Mouse (Mus musculus) small intestine, adult 2 months (tissue): ENCODE data around the gene Zfp850. TPM values are rescaled to one million over a fixed set of nuclear protein-coding genes. Genes with fewer than 3 reads are reported as not detected.

ENCODE experiments used
- H3K27ac ChIP-seq: fragments of 200-500 bp; 2 replicates; pipeline ENCODE4 v1.5.1; 2012; ENCODE audit warnings: low read depth, low read length, control low read depth, inconsistent platforms; ENCODE audit not compliant: insufficient read depth
- H3K27me3 ChIP-seq: fragments of 200-500 bp; 2 replicates; pipeline ENCODE4 v1.6.1; 2012; ENCODE audit warnings: mild to moderate bottlenecking, moderate library complexity, low read length, inconsistent platforms; ENCODE audit not compliant: control insufficient read depth, insufficient read depth
- H3K36me3 ChIP-seq: fragments of 200-500 bp; 2 replicates; pipeline ENCODE4 v1.6.1; 2012; ENCODE audit warnings: mild to moderate bottlenecking, low read length, control low read depth, inconsistent platforms; ENCODE audit not compliant: control insufficient read depth, insufficient read depth
- H3K4me1 ChIP-seq: fragments of 200-500 bp; 2 replicates; pipeline ENCODE4 v1.6.1; 2012; ENCODE audit warnings: low read length, inconsistent platforms, mixed read lengths; ENCODE audit not compliant: control insufficient read depth, insufficient read depth, insufficient read length
- H3K4me3 ChIP-seq: fragments of 200-500 bp; 2 replicates; pipeline ENCODE4 v1.5.1; 2012; ENCODE audit warnings: low read depth, mild to moderate bottlenecking, control low read depth, inconsistent platforms, low read length, moderate library complexity
- CTCF ChIP-seq: fragments of 200-500 bp; IDR thresholded peaks from 2 replicates; pipeline ENCODE4 v1.5.1; 2012; ENCODE audit warnings: low read depth, mild to moderate bottlenecking, control low read depth, inconsistent platforms, low read length, moderate library complexity, mixed read lengths; ENCODE audit not compliant: insufficient replicate concordance, insufficient read length; ENCODE audit errors: extremely low read depth
- POLR2A ChIP-seq: fragments of 200-500 bp; IDR thresholded peaks from 2 replicates; pipeline ENCODE4 v1.6.1; 2012; ENCODE audit warnings: low read depth, mild to moderate bottlenecking, control low read depth, inconsistent platforms, low read length, moderate library complexity
- WGBS: fragments of 180-500 bp; shearing (Covaris S2); methylation state at CpG from one replicate; pipeline ENCODE4 v1.1.7; 2018; 5-methylcytosine and 5-hydroxymethylcytosine counted together
- polyA plus RNA-seq: library from polyadenylated mRNA; depleted of rRNA; stranded (reverse); fragments of >200 nt; gene quantifications from 2 replicates; pipeline ENCODE4 v1.2.3, GENCODE M21; 2012; rRNA removed

The Zfp850 gene
- polyA plus RNA-seq = 0.15 and 0.23 TPM in 2 replicates

DNA sequence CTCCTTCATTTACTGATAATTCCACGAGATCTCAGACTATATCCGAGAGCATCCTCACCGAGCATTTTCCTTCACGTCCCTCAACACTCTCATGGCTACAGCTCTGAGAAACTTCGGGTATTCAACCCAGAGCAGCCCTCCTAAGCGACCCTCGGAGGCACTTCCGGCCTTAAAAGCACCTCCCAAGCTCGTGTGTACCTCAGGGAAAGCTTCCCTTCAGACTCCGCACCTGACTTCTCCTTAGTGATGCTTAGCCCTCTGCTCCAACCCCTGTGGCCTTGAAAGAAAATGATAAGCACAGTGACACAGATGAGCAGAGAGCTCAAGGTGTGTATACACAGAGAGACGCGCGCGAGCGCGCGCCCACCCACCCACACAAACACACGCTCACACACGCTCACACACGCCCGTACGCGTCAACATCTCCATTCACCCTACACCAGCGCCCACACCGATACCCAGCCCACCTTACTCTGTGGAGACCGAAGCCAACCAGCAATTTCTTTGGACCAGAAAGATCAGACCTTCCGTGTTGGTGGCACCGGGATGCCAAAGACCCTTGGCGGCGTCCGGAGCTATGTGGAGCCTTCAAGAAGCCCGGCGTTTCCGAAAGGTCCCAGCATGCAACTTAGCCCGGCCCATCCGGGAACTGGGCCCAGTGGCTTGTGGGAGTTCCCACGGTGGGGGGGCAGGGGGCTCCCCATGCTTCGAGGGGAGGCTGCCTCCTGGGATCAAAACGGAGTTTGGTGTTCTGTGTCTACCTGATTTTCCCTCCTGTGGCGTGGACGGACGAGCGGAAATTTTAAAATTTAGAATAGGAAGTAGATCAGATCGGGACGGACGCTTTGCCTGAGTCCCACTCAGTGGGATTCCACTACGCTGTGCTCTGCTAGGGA, at the start of gene Zfp850:
Gene Zfp850 (minus strand): TSS at position 567 of the 896 bp plus-strand sequence.
- no peaks in the 10 kb centered on the region for H3K4me1 ChIP-seq
- peak within 1 kb of the TSS; percentile 80 for H3K4me3 ChIP-seq
- 0 out of 2 replicates have a peak, but pooled peaks cover 1% of the 10 kb centered on the region for H3K36me3 ChIP-seq
- H3K27me3 ChIP-seq = no peaks in the 10 kb centered on the region
- WGBS = under 1% methylated on average over 47 of the region's 47 CpGs
- TF ChIP-seq CTCF = no peak
- no peak for TF ChIP-seq POLR2A
- H3K27ac ChIP-seq = no peak within 1 kb of the TSS

DNA sequence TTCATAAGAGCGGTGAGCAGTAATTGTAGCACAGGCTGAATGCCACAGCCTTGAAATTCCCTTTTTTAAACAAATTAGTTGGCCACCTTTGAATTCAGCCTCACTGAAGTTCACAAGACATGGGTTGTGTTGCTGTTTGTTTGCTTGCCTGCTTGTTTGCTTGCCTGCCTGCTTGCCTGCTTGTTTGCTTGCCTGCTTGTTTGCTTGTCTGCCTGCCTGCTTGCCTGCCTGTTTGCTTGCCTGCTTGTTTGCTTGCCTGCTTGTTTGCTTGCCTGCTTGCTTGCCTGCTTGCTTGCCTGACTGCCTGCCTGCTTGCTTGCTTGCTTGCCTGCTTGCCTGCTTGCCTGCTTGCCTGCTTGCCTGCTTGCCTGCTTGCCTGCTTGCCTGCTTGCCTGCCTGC, 46.1 kb upstream of the Zfp850 start:
- 91% methylated on average over 1 of the region's 1 CpGs for WGBS
- H3K36me3 ChIP-seq = no peaks in the 10 kb centered on the region
- TF ChIP-seq POLR2A (no peak), CTCF (no peak)
- H3K27ac ChIP-seq = no peak overlapping the region
- H3K4me1 ChIP-seq = peaks cover 6% of the 10 kb centered on the region; the same call in 1 of the 2 replicates
- no peaks in the 10 kb centered on the region for H3K27me3 ChIP-seq
- no peak overlapping the region for H3K4me3 ChIP-seq

DNA sequence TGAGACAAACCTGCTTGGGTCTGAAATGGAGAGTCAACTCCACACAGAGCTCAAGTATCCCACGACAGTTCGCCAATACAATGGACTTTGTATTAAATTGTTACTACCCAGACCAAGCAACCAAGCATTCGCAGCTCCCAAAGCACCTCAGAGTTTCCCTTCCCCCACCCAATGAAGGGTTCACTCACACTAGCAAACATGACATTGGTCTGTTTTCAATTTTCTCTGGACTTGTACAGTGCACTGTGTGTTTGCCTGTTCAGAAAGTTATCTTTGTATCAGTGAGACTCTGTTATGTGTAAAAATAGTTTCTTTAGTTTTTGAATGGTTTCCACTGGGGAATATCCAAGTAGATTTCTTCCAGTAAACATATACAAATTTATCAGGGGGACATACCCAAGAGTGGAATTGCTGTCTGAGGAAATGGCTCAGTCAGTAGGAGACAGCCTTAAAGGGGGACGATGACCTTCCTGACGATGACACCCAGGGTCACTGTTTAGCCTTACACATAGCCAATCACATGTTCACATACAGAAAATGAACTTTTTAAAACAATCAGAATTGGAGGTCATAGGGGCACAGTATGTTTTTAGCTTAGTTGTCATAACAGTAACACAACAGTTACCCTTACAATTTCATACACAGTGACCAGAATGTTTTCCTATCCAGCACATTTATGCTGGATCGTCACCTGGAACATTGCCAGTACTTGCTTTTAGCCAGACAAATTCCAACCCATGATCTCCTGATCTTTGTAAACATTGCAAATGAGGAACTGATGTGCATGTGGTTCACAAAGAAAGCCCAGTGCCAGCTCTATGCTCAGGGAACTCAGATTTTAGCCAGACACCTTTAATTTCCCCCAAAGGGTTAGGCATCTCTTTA, 39.4 kb upstream of the Zfp850 start:
- Histone ChIP-seq H3K36me3 (peaks cover 6% of the 10 kb centered on the region; the same call in 1 of the 2 replicates), H3K27ac (no peak overlapping the region), H3K4me3 (no peak overlapping the region), H3K27me3 (no peaks in the 10 kb centered on the region), H3K4me1 (no peaks in the 10 kb centered on the region; the same call in 1 of the 2 replicates)
- TF ChIP-seq POLR2A (no peak), CTCF (no peak)
- 70% methylated on average over 6 of the region's 6 CpGs for WGBS

DNA sequence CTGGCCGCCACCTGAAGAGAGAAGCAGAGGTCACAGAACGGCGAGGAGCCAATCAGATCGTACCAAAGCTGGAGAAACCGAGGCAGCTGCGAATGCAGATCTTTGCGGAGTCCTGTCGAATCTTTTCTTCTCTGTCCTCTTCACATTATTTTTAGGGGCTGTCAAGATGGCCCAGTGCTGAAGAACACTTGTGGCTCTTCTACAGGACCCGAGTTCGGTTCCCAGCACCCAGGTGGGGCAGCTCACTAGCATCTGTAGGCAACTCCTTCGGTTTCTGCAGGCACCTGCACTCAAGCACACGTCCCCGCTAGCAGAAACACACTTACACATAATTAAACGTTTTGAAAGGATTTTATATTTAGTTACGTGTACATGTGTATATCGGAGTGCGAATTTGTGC, 36.7 kb upstream of the Zfp850 start:
- TF ChIP-seq POLR2A = no peak
- no peak for TF ChIP-seq CTCF

DNA sequence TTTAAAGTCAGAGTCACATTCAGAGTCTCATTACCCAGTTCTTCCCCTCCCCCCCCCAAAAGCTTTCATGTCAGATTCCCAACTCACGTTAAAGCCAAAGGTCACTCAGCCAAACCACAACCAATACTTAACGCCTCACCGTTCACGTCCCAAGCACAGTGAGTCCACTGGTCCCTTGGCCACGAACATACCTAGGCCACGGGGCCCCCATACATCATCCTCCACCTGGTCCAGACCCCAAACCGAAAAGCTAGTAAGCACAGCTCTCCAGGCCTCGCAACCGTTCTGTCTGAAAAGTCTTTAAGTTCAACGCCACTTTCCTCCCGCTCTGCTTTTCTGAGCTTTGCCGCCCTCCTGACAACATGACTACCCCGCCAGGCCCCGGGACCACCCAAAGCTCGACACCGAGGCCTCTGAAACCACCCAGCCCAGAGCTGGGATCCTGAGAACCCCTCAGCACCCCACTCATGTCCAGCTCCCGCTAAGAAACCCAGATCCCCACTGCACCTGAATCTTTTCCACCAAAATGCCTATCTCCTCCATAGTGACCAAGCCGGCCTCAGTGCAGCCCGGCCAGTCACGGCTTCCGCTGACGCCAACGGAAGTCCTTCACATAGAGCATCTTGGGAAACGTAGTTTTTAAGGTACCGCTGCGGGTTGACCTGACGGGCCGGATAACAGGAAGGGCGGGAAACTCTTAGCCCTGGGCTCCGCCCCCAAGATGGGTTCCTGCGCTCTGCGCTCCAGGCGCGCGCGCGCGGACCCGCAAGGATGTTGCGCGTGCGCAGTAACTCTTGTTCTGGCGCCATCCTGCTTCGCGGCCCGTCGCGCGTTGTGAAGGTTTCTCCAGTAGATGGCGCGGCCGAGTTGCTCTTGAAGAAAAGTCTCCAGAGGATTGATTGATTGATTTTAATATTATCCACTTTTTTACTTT, 35.8 kb upstream of the Zfp850 start, which contains the start of gene Psmc4:
Gene Psmc4 (minus strand): TSS at position 626 of the 934 bp plus-strand sequence.
- TF ChIP-seq POLR2A (peak; percentile 76), CTCF (peak; percentile 82)
- Histone ChIP-seq H3K27me3 (no peaks in the 10 kb centered on the region), H3K4me1 (no peaks in the 10 kb centered on the region; the same call in 1 of the 2 replicates), H3K4me3 (peak within 1 kb of the TSS; percentile 85), H3K27ac (no peak within 1 kb of the TSS), H3K36me3 (peaks cover 33% of the 10 kb centered on the region)
- WGBS = under 1% methylated on average over 52 of the region's 52 CpGs

More for the DNA sequence above, 36.7 kb upstream of the Zfp850 start:
- no peak overlapping the region for H3K4me3 ChIP-seq
- no peaks in the 10 kb centered on the region; the same call in 1 of the 2 replicates for H3K4me1 ChIP-seq
- no peaks in the 10 kb centered on the region for H3K27me3 ChIP-seq
- 57% methylated on average over 17 of the region's 17 CpGs for WGBS
- H3K27ac ChIP-seq = no peak overlapping the region
- peaks cover 27% of the 10 kb centered on the region for H3K36me3 ChIP-seq

DNA sequence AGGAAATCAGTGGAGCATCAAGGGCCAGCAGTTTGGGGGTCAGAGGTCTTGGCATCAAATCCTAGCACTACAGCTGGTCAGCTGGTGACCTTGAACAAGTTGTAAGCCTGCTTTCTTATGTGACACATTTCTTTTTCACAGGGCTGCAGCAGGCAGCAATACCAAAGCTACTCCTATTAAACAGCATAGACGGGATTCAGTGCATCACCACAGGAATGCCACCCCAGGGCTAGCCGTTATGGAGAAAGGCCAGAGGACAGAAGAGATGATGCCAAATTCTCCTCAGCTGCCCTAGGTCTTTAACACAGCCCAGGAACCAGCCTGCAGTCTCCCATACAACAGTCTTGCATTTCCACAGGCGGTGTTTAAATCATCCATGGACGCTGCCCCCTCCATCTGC, 30.6 kb upstream of the Zfp850 start:
- Histone ChIP-seq H3K4me1 (no peaks in the 10 kb centered on the region; the same call in 1 of the 2 replicates), H3K4me3 (no peak overlapping the region), H3K27me3 (no peaks in the 10 kb centered on the region), H3K27ac (no peak overlapping the region), H3K36me3 (peaks cover 69% of the 10 kb centered on the region)
- WGBS = 92% methylated on average over 4 of the region's 4 CpGs
- TF ChIP-seq CTCF (no peak), POLR2A (no peak)
